Mouse (Mus musculus): Measurements from ENCODE around the gene Tnrc18.

DNA sequence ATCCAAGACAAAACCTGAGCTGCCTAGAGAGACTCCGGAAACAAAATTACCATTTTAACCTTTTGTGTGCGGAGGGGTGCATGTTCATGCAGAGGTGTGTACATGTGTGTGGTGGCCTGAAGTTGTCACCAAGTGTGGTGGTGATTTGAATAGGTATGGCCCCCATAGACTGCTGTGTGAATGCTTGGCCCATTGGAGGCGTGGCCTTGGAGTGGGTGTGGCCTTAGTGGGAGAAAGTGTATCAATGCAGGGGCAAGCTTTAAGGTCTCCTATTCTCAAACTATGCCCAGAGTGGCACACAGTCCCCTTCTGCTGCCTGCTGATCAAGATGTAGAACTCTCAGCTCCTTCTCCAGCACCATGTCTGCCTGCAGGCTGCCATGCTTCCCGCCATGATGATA is 8.7 kb upstream of the Tnrc18 start:
- TF ChIP-seq MEF2A (IDR thresholded peaks at IDR 0.05; ENCODE audit: borderline replicate concordance, low read depth, low read length) (no peak), CTCF (conservative IDR thresholded peaks at IDR 0.05 in 1 of 2, IDR thresholded peaks at IDR 0.05 in 1 of 2; ENCODE audit: low read depth in 2 of 2, low read length in 2 of 2) (no peak), POLR2A (IDR thresholded peaks at IDR 0.05; ENCODE audit: low read depth, low read length) (no peak), RAD21 (IDR thresholded peaks at IDR 0.05; ENCODE audit: low read depth, low read length) (no peak)

All from CH12.LX (cell line).